Mouse (Mus musculus) c-Kit-positive CD71-positive TER-119-negative erythroid progenitor cells, embryonic 14.5 days (primary cell): ENCODE measurements around the gene Atp6v1fnb.

Experiments used
- DNase-seq: peaks from one replicate; pipeline ENCODE4 v3.0.0-alpha.2; 2013; ENCODE audit warnings: low read depth

Atp6v1fnb gene

DNA sequence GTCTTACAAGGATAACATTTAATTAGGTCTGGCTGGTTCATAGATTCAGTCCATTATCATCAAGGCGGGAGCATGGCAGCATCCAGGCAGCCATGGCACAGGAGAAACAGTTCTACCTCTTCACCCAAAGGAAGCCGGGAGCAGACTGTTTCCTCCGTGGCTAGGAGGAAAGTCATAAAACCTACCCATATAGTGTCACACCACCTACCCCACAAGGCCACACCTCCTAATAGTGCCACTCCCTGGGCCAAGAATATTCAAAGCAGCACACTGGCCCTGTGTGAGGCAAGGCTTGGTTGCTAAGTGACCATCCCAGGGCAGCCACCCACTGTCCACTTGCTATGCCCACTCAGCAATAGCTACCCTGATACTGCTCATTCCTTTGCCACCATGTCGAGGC lies at the start of gene Atp6v1fnb:
Atp6v1fnb (plus strand) TSS at position 301 of the 400 bp plus-strand sequence.
- no peak for DNase-seq

DNA sequence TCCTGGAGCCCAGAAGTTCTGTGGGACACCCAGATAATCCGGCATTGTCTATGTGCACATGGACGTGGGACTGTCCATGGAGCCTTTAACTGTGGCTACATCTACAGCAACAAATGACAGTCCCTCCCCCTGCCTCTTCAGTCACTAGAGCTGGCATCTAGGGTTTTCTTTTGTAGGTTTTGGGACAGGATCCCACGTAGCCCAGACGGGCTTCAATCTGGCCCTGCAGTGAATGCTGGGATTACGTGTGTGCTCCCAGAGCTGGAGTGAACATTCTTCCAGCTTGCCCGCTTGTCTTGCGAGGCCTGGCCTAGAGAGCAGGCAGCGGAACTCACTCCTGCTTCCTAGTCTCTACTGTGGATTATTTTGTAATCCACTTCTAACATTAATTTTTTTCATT lies 46.1 kb upstream of the Atp6v1fnb start:
- no peak for DNase-seq

DNA sequence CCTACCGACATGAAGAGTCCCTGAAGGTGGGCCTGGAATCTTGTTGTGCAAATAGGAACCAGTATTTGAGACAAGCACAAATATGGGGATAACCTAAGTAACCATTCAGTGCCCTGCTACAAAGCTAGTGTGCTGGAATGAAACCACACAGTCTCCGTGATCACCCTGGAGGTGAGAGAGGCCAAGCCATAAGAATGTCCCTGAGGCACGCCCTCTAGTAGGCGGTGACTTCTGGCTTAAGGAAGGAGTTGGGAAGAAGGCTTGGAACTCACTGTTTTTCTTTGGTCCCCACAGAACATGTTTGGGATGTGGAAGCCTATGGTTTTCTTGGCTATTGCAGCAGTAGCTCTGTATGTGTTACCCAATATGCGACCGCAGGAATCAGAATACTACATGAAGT lies 44.9 kb upstream of the Atp6v1fnb start:
- DNase-seq, result no peak

DNA sequence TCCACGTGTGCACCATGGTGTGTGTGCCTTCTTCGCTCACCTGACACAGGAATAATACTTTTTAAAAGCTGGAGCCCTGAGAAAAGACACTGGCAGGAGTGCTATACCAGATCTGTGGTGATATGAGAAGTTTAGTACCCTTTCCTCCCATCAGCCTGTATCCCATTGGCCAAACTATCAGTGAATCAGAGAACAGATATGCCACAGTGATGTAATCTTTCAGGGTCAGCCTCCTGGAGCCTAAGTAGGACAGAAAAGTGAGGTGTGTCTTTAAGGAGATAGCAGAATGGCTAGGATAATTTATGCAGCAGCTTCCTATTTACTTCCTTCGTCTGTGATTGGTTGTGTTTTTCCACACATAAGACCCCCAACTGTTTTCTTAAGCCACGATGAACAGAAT lies 43.1 kb upstream of the Atp6v1fnb start:
- no peak for DNase-seq

DNA sequence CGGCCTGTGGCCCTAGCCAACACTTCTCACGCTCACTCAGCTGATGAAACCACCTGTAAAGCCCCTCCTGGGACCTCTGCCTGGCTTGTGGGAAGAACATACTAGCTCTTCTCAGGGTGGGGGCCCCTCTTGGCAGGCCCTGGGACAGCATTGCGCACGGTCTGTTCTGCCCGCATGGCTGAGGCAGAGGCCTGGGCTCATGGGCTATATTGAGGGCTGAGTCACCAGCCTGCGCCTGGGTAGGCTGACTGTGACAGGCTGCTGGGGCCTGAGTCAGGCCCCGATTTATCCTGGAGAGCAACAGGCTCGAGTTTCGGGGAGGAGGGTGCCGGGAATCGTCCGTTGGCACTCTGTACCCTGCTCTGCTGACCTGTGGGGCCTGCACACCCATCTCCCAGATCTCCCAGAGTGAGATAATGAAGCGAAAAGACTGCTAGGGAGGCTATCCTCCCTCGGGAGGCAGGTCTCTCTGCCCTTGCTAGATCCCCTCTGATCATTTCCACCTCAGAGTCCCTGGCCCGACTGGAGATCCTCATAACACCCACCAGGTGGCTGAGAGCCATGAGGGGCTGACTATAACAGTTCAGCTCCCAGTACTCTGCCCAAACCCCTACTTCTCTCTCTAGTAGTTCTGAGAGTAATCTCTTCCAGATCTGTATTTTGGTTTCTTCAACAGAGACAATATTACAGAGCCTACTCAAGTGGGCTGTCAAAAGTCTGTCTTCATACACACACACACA lies 40.4 kb upstream of the Atp6v1fnb start:
- no peak for DNase-seq

DNA sequence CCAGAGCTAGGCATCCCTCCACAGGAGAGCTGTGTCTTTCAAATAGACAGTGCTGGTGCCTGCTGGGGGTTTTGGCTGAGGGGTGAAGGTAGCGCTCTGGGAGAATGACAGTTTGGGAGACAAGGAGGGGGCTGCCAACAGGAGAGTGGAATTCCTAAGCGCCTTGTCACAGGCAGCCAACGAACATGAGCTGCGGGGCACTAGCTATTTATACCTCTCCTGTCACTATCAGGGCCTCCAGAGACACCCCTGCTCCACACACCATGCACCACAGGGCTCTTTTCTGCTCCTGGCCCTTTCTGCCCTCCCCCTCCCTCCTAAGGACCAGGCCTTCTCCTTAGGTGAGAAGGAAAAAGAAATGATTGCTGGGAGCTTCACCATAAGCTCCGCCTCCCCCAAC lies 39.8 kb upstream of the Atp6v1fnb start:
- no peak for DNase-seq

- DNase-seq, result no peak
These were observed 39.1 kb upstream of the Atp6v1fnb start for GRCm38 (mm10) chr6:29432156-29432555.

GRCm38 (mm10) chr6:29432676-29433037 lies 38.6 kb upstream of the Atp6v1fnb start:
- DNase-seq, result no peak

DNA sequence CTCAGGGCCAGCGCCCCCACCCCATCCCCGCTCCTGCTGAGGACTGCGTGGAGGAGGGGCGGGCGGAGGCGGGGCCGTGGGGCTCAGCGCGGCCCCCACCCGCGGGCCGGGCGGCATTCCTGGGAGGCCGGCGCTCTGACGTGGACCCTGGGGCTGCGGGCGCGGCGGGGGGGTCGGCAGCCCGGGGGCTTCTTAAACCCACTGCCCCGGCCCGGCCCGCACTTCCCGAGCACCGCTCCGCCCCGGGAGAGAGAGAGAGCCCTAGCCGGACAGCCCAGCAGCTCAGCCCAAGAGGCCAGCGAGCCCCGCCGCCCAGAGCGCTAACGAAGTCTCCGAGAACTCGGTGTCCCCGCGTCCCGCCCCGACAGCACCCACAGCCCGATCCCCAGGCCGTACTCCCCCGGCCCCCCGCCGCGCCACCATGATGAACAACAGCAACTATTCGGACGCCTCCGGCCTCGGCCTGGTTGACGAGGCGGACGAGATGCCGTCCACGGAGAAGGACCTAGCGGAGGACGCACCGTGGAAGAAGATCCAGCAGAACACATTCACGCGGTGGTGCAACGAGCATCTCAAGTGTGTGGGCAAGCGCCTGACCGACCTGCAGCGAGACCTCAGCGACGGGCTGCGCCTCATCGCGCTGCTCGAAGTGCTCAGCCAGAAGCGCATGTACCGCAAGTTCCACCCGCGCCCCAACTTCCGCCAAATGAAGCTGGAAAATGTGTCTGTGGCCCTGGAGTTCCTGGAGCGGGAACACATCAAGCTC lies 38.0 kb upstream of the Atp6v1fnb start, which contains the start of gene Flnc:
Flnc (plus strand) TSS at position 219 of the 766 bp plus-strand sequence.
- no peak for DNase-seq

DNA sequence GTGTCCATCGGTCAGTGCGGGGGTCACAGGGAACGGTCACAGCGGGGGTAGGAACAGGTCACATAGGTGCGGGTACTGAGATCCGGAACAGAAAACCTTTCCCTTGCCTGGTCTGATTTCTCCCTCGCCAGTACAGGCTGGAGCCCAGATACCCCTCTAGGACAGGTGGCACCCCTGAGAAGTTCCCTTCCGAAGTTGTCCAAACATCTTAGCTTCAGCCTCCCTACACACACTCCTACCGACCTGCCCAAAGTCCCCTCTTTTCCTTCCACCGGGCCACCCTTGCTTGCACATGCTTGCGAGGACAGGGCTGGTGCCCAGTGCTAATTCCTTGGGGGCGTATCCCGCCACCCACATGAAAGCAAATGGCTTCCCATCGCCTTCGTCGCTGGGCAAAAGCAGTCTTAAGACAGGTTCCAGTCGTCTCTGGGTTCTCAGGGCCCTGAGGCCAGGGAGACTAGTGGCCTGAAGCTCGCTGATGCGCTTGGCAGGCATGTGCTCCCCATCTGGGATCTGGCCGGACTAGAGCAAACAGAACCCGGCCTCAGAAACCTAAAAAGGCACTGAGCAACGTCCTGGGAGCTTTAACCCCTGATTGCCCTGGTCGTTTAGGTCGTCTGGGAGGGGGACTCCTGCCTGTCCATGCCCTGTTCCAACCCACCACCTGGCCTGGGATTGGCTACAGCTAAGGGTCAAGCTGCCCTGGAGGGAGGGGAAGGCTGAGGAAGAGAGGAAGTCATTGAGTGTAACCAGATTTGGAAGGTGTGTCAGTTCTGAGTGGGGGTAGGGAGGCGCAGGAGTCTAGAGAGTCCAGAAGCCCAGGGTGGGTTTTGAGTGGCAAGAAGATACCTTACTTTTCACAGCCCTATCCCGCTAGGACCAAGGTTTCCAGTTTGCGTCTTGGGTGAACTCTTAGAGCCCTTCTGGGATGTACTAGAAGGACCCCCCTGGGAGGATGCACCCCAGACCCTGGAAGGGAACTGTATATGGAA lies 37.1 kb upstream of the Atp6v1fnb start:
- DNase-seq, result no peak

GRCm38 (mm10) chr6:29434911-29435691 lies 36.1 kb upstream of the Atp6v1fnb start:
- no peak for DNase-seq

- no peak for DNase-seq
These were observed 35.2 kb upstream of the Atp6v1fnb start for GRCm38 (mm10) chr6:29435940-29436451.

- no peak for DNase-seq
These were observed 34.7 kb upstream of the Atp6v1fnb start for GRCm38 (mm10) chr6:29436461-29436934.

DNA sequence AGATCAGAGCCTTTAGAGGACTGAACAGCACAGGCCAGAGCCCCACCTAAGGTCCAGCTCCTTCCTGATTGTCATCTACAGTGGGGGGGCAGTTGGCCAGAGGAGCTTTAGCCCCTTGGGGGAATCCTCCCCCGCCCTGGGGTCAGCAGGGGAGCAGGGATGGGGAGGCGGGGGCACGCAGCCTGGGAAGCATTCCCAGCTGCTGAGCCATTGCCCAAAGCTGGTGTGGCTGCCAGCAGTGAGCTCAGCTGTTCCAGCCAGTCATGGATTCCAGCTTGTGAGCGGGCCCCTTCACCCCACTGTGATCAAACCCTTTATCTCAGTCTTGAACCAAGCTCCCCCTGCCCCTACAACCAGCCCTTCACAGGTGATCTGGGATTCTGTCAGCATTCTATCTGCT lies 32.0 kb upstream of the Atp6v1fnb start:
- DNase-seq, result no peak

- DNase-seq, result no peak
These were observed 31.4 kb upstream of the Atp6v1fnb start for GRCm38 (mm10) chr6:29439789-29440188.

- DNase-seq, result peak; percentile 16
These were observed 26.5 kb upstream of the Atp6v1fnb start for GRCm38 (mm10) chr6:29444773-29445172.

- DNase-seq, result no peak
These were observed 25.9 kb upstream of the Atp6v1fnb start for GRCm38 (mm10) chr6:29445354-29445753.

- no peak for DNase-seq
These were observed 21.4 kb upstream of the Atp6v1fnb start for GRCm38 (mm10) chr6:29449858-29450257.

- no peak for DNase-seq
These were observed 20.6 kb upstream of the Atp6v1fnb start for GRCm38 (mm10) chr6:29450667-29451066.

- DNase-seq, result no peak
These were observed 9.7 kb upstream of the Atp6v1fnb start for GRCm38 (mm10) chr6:29461502-29461901.

GRCm38 (mm10) chr6:29463388-29463787 lies 7.8 kb upstream of the Atp6v1fnb start:
- DNase-seq, result no peak
